Mouse (Mus musculus) T-helper 2 cell (primary cell): ENCODE results near the gene Ajuba.

ENCODE experiments used
- in situ Hi-C: fragments of 300-600 bp; cut with MboI, MseI; formaldehyde crosslinking; loops from one replicate; pipeline ENCODE4 v1.15.1; 2025; ENCODE audit warnings: high pct_unique_total_duplicates

The Ajuba gene

DNA sequence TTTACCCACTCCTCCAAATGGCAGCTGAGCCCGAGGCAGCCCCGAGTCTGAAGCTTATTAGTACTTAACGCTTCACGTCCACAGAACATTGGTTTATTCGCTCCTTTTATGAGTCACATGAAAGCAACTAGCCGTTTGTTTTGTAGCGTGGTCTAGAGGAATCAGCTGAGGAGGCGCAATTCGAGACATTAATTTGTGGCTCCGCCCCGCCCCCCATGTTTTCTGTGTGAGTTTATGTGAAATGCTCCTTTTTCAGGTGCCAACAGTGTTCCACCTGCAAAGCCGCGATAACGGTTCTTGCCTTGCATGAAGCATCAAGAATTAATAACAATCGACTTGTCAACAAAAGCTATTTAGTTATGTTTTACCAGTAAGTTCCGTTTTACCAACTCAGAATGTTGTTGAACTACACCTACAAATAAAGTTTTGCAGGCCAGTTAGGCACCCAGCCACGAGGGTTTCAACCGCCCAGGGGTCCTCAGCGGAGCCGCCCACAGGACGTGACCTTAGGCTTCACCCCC is 23.8 kb downstream of the Ajuba start:
- in situ Hi-C loops, result no loop called here

DNA sequence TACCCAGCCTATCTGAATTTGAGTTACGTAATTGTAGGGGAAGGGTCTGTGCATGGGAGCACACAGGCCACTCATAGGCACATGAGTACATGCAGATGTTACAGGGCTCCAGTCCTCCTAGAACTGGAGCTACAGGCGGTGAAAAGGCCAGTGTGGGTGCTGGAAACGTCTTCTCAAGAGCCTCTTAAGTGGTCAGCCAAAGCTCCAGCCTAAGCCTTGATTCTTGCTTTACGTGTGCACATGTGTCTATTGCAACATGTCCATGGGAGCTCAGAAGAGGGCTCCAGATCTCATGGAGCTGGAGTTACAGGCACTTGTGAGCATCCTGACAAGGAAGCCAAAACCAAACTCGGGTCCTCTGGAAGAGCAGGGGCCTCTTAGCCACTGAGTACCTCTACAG is 32.7 kb downstream of the Ajuba start:
- in situ Hi-C loops, result no loop called here

DNA sequence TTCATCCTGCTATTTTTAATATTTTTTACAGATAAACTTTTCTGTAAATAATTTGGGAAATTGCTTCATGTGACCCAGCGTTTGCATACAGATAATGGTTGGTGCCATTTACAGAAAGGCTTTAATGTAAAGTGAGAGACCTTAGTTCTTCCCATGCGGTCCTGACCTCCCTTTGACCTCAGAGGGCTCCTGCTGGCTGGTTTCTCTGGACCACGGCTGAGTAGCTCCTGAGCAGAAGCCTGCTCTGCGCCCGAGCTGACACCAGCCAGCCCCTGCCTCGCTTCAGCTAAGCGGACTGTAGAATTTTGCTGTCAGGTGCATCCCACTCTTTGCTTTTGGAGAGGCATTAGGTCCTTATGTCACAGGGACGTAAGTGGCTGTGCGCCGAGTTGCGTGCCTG is 36.6 kb downstream of the Ajuba start:
- in situ Hi-C loops, result no loop called here

DNA sequence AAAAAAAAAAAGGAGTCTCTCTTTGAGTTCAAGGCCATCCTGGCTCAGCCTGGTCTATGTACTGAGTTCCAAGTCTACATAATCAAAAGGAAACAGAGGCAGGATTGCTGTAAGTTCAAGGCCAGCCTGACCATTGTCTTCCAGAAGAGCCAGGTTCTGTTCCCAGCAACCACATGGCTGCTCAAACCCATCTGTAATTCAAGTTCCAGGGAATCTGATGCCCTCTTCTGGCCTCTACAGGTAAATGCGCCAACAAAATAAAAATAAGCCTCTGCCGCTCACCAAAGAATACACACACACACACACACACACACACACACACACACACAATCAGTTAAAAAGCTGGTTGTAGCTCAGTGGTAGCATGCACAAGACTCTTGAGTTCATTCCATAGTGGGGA is 38.8 kb downstream of the Ajuba start:
- in situ Hi-C loops, result no loop called here

DNA sequence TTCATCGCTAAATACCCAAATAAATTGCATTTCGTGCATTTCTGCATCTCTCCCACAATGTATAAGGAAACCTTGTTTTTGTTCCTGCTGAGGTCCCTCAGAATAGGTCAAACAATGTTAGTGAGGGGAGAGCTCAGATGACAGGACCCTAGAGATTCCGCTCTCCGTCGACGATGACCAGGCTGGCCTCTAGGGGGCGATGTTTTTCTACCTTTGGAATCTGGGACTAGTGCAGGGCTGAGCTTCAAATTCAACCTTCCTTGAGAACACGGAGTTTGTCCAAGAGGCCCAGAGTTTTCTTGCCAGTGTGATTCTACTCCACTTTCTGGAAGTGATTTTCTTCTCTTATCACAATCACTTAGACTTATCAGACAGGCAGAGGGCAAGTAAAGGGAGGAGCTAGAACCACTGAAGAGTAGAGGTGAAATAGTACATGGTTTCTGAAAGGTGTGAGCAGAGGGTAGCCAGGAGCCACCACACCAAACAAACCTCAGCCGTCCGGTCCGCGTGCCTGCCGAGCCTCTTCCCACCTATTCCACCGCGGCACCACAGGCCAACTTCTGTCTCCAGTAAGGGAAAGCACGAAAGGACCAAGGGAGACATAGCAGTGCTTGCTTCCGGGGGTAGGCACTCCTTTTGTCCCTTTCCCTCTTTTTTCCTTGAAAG is 48.8 kb downstream of the Ajuba start:
- in situ Hi-C loops, result no loop called here

DNA sequence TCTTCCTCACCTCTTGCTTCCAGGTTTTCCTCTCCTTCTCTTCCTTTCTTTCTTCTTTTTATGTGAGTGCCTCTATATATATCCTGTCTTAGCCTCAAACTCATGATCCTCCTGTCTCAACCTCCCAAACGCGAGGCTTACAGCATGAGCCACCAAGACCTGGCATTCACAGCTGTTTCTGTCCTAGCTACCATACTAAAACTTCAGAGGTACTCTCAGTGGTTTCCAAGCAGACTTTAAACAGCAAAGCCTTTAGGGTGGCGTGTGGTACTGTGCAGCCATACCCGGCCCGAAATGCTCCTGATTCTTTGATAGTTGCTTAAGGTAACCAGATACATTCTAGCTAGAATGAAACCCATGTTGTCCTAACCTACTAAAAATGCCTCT is 49.4 kb downstream of the Ajuba start:
- in situ Hi-C loops, result no loop called here

DNA sequence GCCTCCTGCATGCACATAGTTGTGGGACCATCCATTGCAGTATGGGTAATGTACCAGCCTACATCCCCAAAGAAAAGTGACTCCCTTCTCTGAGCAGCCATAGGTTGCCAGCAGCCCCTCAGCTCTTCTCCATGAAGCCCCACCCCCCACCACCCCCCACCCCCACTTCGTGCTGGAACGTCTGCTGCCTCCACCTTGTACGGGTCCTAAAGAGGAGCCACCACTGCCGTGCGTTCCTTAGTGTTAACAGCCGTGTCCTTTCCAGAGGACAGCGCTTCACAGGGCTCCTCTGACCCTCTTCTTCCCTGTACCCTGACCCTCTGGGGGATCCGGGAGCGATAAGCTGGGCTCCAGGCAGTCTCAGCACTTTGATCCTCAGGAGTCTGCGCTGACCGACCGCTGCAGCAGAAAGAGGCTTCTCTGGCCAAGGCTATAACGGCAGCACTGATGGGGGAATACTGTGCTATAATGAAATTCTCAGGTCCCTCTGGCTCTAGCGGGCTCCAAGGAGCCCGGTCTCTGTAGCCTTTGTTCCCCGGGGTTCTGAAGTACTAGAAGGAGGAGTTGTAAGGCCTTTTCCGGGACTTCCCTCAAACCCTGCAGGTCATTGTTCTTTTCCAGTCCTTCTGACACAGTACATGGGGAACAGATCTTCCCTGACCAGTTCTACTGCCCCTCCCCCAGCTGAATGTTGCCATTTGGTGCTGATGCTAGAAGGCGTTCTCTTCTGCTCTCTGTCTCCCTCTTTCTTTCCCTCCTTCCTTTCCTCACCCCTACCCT is 49.9 kb downstream of the Ajuba start:
- in situ Hi-C loops, result no loop called here

DNA sequence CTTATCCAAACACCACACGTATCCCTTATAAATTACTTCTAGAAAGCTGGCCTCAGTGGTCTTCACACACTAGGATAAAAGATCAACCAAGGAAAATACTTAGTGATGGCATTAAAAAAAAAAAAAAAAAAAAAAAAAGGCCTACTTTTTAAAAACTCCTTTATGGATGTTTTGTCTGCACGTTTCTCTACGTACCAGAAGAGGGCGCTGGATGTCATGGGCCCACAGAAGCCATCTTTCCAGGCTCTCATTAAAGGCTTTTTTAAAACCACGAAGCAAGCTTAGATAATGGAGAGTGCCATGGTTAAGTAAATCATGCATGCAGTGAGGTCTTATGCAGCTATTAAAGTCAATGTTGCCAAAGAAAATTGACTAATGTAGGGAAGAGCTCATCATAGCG is 53.8 kb downstream of the Ajuba start:
- in situ Hi-C loops, result no loop called here
